Mouse (Mus musculus) megakaryocyte progenitor cell, adult 5-6 weeks (primary cell): ENCODE measurements around the gene Uqcrq. TPM values are rescaled to one million over a fixed set of nuclear protein-coding genes. Genes with fewer than 3 reads are reported as not detected.
"Not testable (repeated sequence)": the region's sequence is repeated elsewhere in the genome, so short reads cannot be mapped to it uniquely, and the experiment has no call there.

ENCODE experiments used
- ATAC-seq: replicated peaks from 2 replicates; pipeline ENCODE4 v1.8.0; 2016; ENCODE audit warnings: mild to moderate bottlenecking, moderate TSS enrichment, inconsistent platforms; ENCODE audit not compliant: poor library complexity
- total RNA-seq, 2 experiments: library from RNA; stranded (forward) in 1 of 2; stranded (reverse) in 1 of 2; fragments of 157-497, 149-512 nt in 1 of 2; fragments of 200-1000 nt in 1 of 2; gene quantifications; 2 replicates each; pipeline versions ENCODE4 v1.2.3 to v1.2.4; 2015 to 2017

The Uqcrq gene
- total RNA-seq, 2 experiments from 2014 or later: 42.9 to 194 TPM

DNA sequence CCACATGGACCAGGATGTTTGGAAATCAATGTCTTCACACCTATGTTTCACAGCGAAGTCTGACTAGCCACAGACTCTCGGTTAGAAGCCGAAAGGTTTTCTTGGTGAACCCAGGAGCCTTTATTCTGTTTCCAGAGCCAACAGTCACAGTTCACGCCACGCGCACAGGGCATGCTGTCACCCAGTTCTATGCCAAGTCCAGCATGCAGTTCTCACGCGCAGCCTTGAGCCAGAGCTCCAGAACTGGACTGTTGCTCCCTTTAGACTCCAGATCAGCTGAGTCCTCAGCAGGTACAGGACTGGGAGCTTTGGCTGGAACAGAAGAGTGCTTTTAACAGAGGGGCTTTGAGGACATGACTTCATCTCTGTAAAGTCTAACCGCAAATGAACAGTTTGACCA is 21.8 kb upstream of the Uqcrq start:
- ATAC-seq: no peak

DNA sequence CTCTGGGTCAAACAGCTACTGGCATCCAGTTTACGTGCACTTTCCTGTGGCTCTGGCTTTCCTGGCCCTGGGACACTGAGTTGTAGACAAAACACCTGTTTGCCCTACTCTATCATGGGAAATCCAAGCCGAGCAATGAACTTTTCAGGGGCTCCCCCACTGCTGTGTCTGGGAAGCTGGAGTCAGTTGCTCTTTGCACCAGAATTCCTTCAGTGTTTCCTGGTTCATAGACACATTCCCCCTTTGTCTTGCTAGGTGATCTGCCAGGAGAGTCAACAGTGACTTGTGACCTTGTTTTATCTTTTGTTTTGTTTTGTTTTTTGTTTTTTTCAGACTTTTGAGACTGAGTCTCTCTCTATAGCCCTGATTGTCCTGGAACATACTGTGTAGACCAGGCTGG is 20.7 kb upstream of the Uqcrq start:
- ATAC-seq: no peak

DNA sequence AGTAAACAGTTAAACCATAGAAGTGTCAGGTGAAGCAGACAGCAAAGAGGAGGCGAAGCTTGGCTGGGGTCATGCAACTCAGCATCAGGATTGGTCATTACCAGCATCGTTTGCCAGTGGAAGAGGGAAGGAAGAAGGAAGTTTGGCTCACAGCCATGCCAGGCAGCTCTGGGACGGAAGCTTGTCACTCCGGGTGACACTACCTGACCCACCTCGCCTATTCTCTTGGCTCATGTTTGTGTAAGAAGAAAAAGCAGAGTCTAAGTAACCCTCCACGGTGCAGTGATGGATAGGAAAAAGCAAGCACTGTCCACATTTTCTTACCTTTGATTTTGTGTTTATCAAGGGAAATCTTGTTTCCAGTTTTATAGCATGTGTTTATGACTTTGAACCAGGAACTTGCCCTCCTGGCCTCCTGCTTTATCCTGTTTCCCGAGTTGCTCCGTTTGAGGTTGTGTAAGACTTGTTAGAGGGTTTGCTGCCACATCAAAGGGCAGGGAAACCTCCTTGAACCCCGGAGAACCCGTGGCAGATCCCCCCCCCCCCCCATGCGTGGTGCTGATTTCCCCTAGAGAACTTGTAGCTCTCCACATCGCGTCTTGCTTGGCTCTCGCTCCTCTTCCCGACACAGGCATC is 19.6 kb upstream of the Uqcrq start:
- ATAC-seq: peak; percentile 23; the same call in 1 of the 2 replicates

DNA sequence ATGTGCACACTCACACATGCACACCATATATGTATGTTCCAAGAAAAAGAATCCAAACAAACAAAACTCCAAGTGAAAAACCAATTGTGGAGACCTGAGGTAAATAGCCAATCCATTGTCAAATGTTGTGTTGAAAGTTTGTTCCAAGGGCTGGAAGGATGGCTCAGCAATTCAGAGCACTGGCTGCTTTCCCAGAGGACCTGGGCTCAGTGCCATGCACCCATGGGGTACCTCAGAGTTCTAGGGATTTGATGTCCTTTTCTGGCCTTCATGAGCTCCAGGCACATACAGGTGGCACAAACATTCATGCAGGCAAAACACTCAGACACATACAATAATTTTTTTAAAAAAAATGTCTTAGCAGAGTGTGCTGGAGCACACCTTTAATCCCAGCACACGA is 17.9 kb upstream of the Uqcrq start:
- no peak for ATAC-seq

DNA sequence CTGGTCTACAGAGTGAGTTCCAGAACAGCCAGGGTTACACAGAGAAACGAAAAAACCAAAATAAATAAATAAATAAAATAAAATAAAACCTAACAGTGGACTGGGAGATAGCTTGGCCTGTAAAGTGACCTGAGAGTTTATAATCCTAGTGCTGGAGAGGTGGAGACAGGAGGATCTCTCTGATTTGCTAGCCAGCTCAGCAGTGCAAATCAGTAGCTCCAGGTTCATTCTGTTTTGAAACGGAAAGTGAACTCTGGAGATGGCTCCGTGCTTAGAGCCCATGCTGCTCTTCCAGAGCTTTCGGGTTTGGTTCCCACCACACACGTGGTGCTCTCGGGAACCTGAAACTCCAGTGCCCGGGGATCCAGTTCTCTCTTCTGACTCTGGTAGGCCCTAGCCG is 17.4 kb upstream of the Uqcrq start:
- ATAC-seq: no peak

DNA sequence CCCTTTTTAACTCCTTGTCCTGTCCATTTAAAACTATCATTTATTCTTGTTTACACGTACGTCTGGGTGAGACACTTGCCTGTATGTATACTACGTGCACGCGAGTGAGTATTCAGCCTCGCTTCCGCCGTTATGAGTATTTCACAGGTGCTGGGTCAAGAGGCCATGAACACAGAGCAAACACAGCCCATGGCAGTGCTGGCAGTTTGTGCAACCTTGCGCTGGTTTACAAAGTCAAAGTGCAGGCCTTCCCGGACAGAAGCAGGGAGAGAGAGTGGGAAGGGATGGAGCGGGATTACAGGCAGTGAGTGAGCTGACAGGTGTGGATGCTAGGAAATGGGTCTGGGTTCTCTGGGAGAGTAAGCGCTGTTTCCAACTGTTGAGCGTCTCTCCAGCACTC is 15.6 kb upstream of the Uqcrq start:
- no peak for ATAC-seq

DNA sequence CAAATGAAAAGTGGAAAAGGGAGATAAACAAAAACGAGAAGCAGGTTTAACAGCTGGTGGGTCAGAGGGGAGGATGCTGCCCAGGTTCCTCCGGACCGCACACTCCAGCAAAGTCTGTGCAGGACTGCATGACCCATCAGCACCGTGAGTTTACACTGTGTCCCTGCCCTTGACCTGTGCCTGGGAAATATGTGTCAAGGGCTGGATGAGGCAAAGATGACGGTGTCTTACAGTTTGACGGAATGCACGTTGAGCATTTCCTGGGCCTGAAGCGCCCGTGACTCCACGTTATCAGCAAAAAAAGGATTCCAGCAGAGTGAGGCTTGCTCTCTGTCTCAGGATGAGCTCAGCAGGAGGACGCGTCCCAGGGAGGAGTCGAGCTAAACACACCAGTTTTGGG is 14.9 kb upstream of the Uqcrq start:
- no peak for ATAC-seq

DNA sequence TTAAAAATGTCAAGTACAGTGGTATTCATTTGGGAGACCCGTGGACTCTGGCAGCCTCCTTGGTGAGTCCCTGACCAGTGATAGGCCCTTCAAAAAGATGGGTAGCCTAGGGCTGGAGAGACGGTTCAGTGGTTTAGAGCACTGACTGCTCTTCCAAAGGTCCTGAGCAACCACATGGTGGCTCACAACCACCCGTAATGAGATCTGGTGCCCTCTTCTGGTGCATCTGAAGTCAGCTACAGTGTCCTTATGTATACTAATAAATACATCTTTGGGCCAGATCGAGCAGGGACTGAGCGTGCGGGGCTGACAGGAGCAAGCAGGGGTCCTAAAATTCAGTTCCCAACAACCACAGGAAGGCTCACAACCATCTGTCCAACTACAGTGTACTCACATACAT is 13.2 kb upstream of the Uqcrq start:
- 0 out of 2 replicates have a peak, but pooled peaks have one; percentile 43 for ATAC-seq

DNA sequence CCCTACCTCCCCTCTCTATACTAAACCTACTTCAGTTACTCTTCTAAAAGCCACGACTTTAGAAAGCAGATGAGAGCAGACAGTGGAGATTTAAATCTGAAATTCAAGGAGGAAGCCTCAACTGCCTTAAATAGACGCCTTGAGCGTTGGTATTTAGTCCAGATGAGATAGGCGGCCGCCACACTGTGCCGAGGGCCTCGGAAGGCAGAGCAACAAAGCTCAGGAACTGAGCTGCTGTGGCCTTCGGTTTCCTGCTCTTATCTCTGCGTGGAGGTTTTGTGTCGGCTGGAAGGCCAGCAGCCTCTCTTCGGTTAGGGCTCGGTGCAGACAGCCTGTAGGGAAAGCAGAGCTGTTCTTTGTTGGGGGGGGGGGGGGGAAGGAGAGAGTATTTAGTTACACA is 11.3 kb upstream of the Uqcrq start:
- ATAC-seq: peak; percentile 77

DNA sequence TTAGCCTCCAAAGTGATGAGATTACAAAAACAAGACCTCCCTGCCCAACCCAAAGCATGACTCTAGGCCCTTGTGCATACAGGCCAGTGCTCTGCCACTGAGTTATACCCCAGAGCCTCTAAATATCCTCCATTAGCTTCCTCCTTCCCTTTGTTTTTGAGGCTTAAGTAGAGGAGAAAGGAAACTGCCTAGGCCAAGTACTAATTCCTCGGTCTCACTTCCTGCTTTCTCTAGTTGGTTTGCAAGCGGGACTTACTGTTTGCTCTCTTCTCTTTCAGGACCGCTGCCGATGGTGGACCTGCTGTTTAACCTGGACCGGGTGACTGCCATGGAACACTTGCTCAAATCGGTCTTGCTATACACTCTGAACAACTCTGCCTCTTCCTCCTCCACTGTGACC is 5.7 kb upstream of the Uqcrq start:
- ATAC-seq: no peak

DNA sequence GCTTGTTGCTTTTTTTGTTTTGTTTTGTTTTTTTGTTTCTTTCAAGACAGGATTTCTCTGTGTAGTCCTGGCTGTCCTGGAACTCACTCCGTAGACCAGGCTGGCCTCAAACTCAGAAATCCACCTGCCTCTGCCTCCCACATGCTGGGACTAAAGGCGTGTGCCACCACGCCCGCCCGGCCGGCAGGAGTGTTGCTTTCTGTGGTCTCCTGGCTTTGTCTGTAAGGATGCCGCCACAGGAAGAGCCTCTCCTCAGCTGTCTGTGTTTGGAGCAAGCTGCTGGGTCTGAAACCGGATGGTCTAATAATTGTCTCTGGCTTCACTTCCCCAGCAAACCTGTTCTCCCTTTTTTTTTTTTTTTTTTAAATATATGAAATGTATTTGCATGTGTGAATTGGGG is 4.9 kb upstream of the Uqcrq start:
- no peak for ATAC-seq

DNA sequence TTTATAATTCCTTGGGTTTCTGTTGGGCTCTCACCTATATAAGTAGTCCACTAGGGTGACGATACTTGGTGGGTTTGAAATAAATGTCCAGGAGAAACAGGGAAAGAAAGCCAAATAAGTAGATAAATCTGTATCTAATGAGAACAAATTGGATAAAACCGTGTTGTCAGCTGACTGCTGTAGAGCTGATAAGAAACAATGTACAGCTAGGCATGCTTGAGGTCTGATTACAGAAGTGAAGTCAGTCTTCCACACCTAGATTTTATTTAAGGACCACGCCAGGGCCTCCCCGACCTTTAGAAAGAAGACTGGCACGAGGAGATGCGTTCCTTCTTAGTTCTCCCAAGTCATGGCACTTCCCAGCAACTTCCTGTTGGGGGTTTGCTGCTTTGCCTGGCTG is 2.4 kb upstream of the Uqcrq start:
- ATAC-seq: no peak

DNA sequence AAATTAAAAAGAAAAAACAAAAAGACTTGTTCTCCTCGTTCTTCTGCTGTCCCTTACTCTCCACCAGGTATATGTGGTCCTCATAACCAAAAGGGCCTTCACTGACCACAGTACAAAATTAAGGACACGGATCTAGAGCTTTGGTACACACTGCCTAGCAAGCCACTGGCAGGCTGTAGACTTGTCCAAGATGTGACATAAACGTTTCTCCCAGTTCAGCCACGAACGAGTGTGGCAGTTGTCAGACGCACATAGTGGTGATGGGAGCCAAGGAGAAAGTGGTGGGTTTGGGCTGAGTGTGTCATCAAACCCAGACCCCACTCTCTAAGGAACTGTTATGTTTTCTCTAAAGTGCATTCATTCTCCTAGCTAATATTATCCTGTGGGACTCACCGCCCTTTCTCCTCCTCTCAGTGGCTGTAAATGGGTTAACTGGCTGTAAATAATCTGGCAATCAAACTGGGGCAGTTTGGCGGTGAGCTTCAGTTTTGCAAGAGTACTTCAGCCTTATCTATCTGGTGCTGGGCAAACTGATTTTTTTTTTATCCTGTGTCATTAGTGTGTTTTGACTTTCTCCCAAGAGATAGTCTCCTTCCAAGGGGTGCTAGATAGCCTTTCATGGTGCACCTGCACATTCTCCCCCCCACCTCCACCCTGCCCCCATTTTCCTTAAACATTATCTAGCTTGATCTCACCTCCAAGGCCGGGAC is 871 bp upstream of the Uqcrq start:
- ATAC-seq: peak; percentile 21

DNA sequence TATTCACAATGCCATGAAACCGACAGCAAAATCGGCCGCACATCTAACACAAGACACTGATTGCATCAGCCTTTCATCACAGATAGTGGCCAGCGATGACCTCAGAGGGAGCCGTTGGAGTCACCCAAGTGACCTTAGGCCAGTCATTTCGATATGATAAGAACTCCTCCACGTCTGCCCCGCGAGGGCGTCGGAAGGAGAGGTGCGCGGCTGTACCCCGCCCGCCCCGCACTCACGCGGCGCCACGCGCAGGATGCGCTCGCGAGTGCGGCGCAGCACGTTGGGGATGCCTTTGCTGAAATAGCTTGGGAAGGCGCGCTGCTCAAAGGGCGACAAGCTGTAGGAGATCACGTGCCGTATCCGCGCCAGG is 346 bp downstream of the Uqcrq start:
- ATAC-seq: peak; percentile 13

DNA sequence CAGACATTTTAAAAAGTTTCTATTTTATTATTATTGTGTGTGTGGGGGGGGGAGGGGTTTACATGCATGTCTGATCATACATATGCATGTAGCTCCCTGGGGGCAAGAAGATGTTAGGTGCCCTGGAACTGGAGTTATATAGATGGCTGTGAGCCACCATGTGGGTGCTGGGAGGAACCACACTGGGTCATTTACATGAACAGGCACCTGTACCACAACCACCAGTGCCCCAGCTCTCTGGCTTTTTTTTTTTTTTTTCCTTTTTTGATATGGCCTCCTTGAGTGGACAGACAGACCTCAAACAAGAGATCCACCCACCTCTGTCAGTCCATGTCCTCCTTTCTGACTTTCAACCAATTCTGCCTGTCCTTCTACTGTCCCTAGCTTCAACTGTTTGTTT is 1.4 kb downstream of the Uqcrq start:
- no peak for ATAC-seq

DNA sequence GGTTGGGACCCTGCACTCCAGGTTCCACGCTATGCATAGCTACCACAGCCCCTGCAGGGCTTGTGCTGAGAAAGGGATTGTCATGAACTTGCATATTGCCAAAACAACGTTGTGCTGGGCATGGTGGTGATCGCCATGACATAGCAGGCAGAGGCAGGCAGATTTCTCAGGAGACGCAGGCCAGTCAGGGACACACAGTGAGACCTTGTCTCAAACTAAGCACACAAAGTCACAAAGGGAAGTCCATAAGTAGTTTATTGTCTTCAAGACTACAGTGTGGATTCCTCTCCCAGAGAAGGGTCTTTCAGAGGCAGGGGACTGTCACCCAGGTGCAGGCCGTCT is 1.9 kb downstream of the Uqcrq start:
- no peak for ATAC-seq

DNA sequence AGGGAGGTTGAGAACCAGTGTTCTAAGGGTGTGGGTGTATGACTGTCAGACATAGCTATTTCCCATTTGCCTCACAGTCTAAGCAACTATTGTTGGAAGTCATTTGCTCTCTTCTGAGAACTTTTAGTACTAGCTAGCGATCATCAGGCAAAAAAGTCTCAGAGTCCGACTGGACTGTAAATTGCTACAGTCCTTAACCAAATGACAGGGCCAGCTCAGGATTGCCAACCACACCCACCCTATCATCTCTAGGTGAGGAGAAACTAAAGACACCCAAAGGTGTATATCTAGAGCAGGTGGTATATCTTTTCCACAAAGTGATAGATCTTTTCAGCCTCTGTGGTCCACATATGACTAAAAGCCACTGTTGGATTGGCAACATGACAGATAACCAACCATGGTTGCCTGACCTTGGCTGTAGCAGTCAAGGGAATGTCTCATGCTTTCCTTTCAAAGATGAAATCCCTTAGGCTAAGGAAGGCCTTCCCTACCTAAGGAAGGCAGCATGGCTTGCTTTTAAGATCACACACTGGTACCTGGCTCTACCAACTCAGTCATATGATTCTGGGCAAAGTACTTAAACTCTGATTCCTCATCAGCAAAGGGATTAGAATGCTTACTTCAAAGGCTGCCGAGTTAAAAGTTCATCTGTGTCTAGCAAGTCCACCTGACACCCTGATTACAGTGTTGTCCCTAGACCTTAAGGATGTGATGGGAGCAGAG is 2.5 kb downstream of the Uqcrq start:
- ATAC-seq: no peak

DNA sequence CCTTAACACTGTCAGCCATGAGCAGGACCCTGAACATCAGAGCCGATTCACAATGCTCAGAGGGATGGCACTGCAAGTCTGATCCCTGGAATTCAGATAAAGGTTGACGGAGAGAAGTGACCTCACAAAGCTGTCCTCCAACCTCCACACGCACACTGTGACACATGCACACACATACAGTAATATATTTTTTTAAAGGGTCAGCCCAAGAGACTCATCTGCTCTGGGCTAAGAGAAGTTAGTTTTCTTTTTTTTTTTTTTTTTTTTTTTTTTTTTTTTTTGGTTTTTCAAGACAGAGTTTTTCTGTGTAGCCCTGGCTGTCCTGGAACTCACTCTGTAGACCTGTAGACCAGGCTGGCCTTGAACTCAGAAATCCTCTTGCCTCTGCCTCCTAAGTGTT is 3.7 kb downstream of the Uqcrq start:
- ATAC-seq: not testable (repeated sequence)

DNA sequence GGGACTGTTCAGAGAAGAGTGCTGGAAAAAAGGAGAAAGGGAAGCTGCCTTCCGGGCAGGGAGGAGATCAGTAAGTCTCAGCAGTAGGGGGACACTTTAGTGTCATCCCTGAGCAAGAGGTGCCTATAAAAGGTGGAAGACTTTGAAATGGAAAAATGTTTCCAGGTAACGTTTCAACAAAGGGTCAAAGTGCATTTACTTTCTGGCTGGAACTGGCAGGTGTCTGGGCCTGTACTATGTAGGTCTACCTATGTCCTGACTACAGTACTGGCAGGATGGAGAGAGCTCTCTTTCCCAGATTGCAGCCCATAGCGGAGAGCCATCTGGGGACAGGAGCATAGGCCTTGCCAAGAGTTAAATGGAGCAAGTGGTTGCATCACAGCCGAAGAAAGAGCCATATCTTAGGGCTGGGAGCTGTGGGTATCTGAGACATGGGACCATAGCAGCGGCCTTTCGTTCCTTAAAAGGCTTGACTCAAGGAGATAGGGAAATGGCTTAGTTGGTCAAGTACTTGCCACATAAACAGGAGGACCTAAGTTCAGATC is 4.8 kb downstream of the Uqcrq start:
- no peak for ATAC-seq

DNA sequence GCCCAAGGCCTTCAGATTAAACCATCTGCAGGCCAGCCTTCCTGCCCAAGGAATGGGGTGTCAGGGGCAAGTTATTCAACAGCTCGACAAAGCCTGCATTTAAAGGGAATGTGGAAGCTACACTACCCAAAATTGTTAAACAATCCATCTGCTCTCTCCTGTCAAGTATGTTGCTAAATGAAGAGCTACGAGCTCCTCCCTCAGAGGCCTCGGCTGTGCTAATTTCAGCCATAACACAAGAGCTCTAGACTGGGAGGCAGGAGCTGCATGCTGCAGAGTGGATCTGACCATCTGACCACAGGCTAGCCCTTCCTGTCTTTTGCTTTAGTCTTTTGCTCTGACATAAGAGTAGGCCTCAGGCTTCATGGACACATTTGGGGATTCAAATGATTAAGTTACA is 5.4 kb downstream of the Uqcrq start:
- ATAC-seq: no peak

DNA sequence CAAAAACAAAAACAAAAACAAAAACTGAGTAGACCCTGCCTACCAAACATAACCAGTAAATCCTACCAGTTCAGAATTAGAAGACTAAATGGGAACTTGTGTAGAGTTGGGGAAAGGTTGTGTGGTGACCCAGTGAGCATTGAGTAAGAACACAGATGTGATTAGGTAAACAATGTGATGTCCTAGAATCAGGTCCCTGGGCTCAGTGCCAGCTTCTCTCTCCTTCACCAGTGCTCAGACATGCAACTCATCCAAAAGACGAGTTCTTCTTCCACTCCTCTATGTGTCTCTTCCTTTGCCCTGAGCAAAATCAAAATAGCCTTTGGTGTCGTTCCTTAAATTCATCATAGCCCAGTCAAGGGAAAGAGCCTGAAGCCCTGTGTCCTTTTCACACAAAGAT is 5.8 kb downstream of the Uqcrq start:
- ATAC-seq: no peak

DNA sequence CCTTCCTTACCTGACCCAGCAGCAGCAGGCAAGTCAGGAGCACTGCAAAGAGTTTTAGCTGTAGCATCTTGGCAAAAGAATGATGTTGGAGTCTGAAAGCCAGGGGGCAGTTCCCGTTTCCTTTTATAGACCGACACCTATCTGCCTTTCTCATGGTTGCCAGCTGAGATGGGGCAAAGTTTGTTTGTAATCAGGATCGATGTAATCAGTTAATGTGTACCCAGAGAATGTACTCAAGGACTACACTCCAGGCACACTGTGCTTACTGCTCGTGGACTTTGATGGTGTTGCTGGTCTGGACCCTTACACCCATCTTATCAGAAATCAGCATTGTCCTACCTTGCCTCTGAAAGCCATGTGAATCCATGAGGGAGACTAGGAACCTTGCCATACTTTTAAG is 7.6 kb downstream of the Uqcrq start, which contains the start of gene Leap2:
TSS of gene Leap2 (minus strand) at position 135 of the 400 bp plus-strand sequence.
- ATAC-seq: no peak
